Mouse (Mus musculus) lung, adult 18-20 months (tissue): ENCODE data around the gene Msantd1.
"Not testable (repeated sequence)": the region's sequence is repeated elsewhere in the genome, so short reads cannot be mapped to it uniquely, and the experiment has no call there.

Experiments used
- DNase-seq, 2 experiments: peaks; one replicate each; pipeline ENCODE4 v3.0.0; 2022; ENCODE audit warnings: mixed read lengths in 2 of 2

The Msantd1 gene

GRCm38 (mm10) chr5:34907910-34908725, at the start of gene Msantd1:
Gene Msantd1 (plus strand): TSS chr5:34908012.
- DNase-seq = no peak

- peak in 1 of 2 experiments; percentile 3 for DNase-seq
Observed at GRCm38 (mm10) chr5:34865367-34865766, 42.4 kb upstream of the Msantd1 start.

GRCm38 (mm10) chr5:34880307-34880706, 27.5 kb upstream of the Msantd1 start:
- DNase-seq = not testable (repeated sequence)

- DNase-seq = no peak
Observed at GRCm38 (mm10) chr5:34881023-34881422, 26.8 kb upstream of the Msantd1 start.

- DNase-seq = peak in 1 of 2 experiments; percentile 30
Observed at GRCm38 (mm10) chr5:34885250-34885649, 22.6 kb upstream of the Msantd1 start.

- DNase-seq = no peak
Observed at GRCm38 (mm10) chr5:34889252-34889651, 18.6 kb upstream of the Msantd1 start.

- no peak for DNase-seq
Observed at GRCm38 (mm10) chr5:34896697-34897453, 10.9 kb upstream of the Msantd1 start.

GRCm38 (mm10) chr5:34899787-34900469, 7.9 kb upstream of the Msantd1 start:
- DNase-seq = no peak

- DNase-seq = peak; percentile 40 to 70
Observed at GRCm38 (mm10) chr5:34902371-34902770, 5.4 kb upstream of the Msantd1 start.

GRCm38 (mm10) chr5:34902811-34903385, 4.9 kb upstream of the Msantd1 start:
- peak; percentile 92 to 94 for DNase-seq

- no peak for DNase-seq
Observed at GRCm38 (mm10) chr5:34904412-34904811, 3.4 kb upstream of the Msantd1 start.

GRCm38 (mm10) chr5:34907230-34907629, 582 bp upstream of the Msantd1 start:
- DNase-seq = no peak

- peak; percentile 61 to 73 for DNase-seq
Observed at GRCm38 (mm10) chr5:34908726-34909633, 1.2 kb downstream of the Msantd1 start.

- no peak for DNase-seq
Observed at GRCm38 (mm10) chr5:34909634-34910503, 2.1 kb downstream of the Msantd1 start.

GRCm38 (mm10) chr5:34910504-34910815, 2.6 kb downstream of the Msantd1 start:
- no peak for DNase-seq

GRCm38 (mm10) chr5:34915801-34916200, 8.0 kb downstream of the Msantd1 start:
- DNase-seq = peak; percentile 61 to 81

- no peak for DNase-seq
Observed at GRCm38 (mm10) chr5:34917234-34917655, 9.4 kb downstream of the Msantd1 start.

- no peak for DNase-seq
Observed at GRCm38 (mm10) chr5:34918785-34919184, 11.0 kb downstream of the Msantd1 start.

- DNase-seq = no peak
Observed at GRCm38 (mm10) chr5:34922531-34922930, 14.7 kb downstream of the Msantd1 start.

- no peak for DNase-seq
Observed at GRCm38 (mm10) chr5:34923920-34924319, 16.1 kb downstream of the Msantd1 start.

GRCm38 (mm10) chr5:34924519-34924918, 16.7 kb downstream of the Msantd1 start:
- DNase-seq = no peak
